Mouse (Mus musculus) layer of hippocampus, adult 18-20 months (tissue): Measurements from ENCODE around the gene Ier2. TPM values are rescaled to one million over a fixed set of nuclear protein-coding genes. Genes with fewer than 3 reads are reported as not detected.
"Not testable (repeated sequence)": the region's sequence is repeated elsewhere in the genome, so short reads cannot be mapped to it uniquely, and the experiment has no call there.

ENCODE experiments used
- DNase-seq, 2 experiments: peaks; one replicate each; pipeline ENCODE4 v3.0.0; 2022; ENCODE audit warnings: low spot score in 2 of 2
- total RNA-seq, 2 experiments: library from RNA; stranded (reverse); gene quantifications; 2 replicates each; pipeline ENCODE4 v1.2.3; 2021

The Ier2 gene
- total RNA-seq, 2 experiments from 2014 or later, result 6.2 to 10.0 TPM

- DNase-seq, result no peak
Observed at GRCm38 (mm10) chr8:84640010-84640588, 22.6 kb downstream of the Ier2 start.

DNA sequence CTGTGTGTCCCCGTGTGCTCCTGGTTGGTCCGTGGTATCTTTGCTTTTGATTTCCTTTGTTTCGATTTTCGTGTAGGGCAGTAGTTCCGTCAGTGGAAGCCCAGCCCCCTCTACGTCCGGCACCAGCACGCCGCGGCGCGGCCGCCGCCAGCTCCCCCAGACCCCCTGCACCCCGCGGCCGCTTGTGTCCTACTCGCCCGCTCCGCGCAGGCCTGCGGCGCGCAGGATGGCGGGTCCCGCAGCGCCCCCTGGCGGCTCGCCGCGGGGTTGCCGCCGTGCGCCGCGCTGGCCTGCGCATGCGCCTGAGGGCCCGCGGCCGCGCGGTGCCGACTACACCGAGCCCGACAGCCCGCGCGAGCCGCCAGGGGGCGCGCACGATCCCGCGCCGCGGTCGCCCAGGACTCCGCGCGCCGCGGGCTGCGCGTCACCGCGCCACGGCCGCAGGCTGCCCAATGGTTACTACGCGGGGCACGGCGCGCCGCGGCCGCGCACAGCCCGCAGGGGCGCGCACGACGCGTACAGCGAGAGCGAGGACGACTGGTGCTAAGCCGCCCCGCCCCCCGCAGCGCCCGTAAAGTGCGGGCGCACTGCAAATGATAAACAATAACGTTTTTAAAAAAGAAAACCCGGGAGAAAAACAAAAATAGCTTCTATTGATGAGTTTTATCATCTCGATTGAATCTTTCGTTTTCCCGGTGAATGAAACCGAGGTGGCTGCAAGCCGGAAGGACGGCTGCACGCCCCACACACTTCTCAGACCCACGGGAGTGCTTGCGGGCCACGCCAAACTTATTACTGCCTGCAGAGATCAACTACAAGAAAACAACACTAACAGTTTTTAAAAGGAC lies 23.3 kb downstream of the Ier2 start:
- DNase-seq, result peak; percentile 88 to 97

DNA sequence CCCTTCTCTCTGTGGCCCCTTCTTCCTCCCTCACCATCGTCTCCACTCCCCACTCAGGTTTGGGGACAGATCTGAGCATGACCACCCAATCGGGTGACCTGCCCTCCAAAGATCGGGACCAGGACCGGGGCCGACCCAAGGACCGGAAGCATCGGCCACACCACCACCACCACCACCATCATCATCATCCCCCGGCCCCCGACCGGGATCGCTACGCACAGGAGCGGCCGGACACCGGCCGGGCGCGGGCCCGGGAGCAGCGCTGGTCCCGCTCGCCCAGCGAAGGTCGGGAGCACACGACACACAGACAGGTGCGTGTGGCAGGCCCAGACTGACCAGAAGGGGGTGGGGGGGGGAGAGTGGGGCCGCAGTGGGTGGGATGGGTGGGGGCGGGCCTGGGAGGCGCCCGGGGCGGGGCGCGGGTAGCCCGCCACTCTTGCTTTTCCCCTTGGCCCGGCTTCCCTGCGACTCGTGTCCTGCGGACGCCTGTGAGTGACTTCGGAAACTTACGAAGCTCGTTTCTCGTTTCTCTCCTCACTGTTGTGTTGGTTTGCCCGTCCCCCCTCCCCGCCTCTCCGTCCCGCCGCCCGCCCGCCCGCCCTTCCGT lies 24.0 kb downstream of the Ier2 start:
- no peak for DNase-seq

DNA sequence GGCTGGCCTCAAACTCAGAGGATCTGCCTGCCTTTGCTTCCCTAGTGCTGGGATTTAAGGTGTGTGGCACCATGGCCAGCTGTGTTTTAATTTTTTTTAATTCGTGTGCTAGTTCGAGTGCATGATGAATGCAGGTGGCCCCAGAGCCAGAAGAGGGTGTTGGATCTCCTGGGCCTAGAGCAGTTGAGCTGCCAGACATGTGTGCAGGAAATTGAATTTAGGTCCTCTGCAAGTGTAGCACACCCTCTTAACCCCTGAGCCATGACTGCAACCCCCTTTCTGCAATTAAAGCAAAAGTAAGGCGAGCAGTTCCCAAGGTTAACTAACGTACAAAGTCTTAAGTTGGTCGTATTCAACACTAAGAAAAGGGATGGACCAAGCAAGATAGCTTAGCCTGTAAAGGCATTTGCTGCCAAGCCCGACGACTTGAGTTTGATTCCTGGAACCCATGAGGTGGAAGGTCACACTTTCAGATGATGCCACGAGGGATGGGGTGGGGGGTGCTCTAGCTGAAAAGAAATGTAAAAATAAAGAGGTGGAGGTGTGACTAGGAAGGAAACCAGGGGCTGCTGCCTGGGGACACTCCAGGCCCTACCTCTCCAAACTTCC lies 24.6 kb downstream of the Ier2 start:
- DNase-seq, result no peak

DNA sequence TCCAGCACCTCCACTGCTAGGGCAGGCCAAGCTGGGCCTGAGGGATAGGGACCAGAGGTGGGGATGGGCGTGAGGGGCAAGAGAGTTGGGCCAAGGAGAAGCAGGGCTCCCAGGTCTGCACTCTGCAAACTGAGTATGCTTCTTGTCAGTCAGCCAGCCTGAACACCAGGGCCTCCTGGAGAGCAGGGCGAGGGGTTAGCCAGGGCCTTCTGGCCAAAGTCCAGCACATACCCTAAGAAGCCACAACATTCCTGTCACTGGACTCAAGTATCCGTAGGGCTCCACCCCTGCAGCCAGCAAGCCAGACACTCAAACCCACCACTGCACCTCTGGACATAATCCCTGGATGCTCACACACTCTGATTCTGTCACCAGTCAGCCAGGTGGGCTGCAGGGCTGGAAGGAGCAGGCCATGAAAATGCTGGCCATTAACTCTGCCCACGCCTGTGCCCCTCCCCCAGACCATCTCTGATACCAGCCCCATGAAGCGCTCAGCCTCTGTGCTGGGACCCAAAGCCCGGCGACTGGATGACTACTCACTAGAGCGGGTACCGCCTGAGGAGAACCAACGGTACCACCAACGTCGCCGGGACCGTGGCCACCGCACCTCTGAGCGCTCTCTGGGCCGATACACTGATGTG lies 26.5 kb downstream of the Ier2 start:
- DNase-seq, result no peak

DNA sequence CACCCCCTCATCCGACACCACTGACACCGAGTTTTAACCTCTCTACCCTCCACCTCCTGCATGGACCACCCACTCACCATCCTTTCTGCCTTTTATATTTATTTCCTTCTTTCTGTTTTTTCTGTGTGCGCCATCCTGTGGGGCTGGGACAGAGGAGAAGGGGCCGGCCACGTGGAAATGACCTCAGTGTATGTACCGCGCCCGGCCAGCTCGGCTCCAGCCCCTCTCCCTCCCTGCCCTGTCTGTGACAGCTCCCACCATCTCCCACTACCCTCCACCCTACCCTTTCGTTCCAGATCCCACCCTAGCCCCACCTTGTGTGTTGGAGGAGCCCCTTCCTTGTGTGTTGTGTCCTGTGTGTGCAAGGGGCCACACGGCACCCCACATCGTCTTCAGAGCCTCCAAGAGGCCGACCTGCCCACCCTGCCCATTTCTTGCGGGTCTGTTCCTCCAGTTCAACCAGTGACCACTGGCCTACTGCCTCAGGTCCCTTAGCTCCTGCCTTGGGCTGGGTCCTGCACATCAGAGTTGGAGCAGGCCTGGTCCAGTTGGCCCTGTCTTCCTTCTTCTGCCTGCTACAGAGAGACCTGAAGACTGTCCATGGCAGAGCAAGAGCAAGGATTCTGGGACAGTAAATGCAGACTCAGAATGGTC lies 27.1 kb downstream of the Ier2 start:
- no peak for DNase-seq

DNA sequence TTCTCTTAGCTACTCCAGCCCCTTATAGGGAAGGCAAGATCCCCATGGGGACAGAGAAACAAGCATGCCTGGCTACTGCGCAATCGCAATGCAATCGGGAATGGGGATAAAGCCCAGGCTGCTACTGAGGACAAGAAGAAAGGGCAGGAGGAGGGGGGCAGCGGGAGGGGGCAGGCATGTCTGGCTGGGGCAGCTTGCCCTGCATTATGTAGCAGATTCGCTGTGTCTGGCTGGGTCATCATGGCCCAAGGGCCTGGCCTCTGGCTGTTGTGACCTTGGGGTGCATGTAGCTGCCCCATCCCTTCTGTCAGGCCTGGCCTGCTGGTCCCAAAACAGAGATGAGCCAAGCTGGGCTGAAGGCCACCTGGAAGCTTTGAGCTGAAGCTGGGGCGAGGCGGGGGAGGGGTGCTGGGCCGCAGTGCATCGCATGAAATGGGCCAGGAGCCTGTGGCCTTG lies 27.8 kb downstream of the Ier2 start:
- peak in 1 of 2 experiments; percentile 49 for DNase-seq

- DNase-seq, result no peak
Observed at GRCm38 (mm10) chr8:84633841-84634584, 28.6 kb downstream of the Ier2 start.

DNA sequence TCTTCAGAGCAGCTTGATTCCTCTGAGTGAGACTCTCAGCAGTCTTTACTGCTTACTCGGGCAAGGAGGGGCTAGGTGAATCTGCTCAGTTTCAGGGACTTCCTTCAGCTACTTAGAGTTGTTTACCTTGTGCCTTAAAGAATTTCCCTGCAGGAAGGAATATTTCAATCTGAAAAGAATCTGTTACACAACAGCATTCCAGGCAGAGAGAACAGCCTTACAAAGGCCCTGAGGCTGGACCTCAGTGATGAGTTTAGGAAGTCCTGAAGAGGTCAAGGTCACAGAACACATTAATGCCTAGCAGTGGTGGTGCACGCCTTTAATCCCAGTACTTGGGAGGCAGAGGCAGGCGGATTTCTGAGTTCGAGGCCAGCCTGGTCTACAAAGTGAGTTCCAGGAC lies 30.8 kb downstream of the Ier2 start:
- DNase-seq, result no peak

- DNase-seq, result no peak
Observed at GRCm38 (mm10) chr8:84630145-84630544, 32.5 kb downstream of the Ier2 start.

DNA sequence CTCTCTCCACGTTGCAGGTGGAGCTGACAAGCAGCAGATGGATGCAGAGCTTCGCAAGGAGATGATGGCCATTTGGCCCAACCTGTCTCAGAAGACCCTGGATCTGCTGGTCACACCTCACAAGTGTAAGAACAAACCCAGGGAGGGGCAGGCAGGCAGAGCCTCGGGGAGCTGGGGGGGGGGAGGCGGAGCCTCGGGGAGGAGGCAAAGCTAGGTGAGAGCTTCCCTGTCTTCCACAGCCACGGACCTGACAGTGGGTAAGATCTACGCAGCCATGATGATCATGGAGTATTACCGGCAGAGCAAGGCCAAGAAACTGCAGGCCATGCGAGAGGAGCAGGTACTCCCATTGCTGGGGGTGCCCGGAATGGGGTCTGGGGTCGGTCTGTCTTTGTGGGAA lies 33.1 kb downstream of the Ier2 start:
- DNase-seq, result no peak

DNA sequence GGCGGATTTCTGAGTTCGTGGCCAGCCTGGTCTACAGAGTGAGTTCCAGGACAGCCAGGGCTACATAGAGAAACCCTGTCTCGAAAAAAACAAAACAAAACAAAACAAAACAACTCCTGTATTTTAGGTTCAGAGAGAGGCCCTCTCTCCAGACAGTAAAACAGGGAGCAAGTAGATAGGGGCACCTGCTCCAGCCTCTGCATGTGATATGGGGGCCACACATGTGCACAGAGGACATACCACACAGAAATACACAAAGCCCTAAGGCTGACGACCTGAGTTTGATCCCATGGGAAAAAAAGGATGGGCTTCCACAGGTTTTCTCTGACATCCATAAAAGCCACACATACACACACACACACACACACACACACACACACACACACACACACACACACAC lies 39.2 kb downstream of the Ier2 start:
- not testable (repeated sequence) for DNase-seq

- no peak for DNase-seq
Observed at GRCm38 (mm10) chr8:84621102-84621625, 41.5 kb downstream of the Ier2 start.

DNA sequence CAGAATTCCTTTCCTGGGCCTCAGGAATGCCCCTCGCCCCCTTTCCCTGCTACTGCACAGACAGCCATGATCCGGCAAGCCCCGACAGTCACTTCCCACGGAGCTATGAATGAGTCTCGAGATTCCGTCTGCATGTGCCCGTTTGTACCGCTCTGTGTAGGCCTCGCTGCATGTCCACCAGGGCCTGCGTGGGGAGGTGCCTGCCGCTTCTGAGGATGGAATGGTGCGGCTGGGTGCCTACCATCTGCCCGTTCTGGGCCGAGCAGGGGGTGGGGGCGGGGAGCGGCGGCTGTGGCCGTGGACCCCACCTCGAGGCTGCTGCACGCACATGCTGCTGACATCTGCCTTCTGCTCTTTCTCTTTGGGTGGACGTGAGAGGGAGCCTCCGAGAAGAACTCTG lies 45.6 kb downstream of the Ier2 start:
- no peak for DNase-seq

GRCm38 (mm10) chr8:84615666-84616485 lies 46.8 kb downstream of the Ier2 start:
- DNase-seq, result no peak

GRCm38 (mm10) chr8:84614512-84615223 lies 48.0 kb downstream of the Ier2 start:
- DNase-seq, result no peak
